Mouse (Mus musculus): ENCODE data around the gene Sptan1. TPM values are rescaled to one million over a fixed set of nuclear protein-coding genes. Genes with fewer than 3 reads are reported as not detected.

Sptan1 gene
- 167 TPM for polyA plus RNA-seq (2012; fragmentation: generic; extraction: Trizol)

DNA sequence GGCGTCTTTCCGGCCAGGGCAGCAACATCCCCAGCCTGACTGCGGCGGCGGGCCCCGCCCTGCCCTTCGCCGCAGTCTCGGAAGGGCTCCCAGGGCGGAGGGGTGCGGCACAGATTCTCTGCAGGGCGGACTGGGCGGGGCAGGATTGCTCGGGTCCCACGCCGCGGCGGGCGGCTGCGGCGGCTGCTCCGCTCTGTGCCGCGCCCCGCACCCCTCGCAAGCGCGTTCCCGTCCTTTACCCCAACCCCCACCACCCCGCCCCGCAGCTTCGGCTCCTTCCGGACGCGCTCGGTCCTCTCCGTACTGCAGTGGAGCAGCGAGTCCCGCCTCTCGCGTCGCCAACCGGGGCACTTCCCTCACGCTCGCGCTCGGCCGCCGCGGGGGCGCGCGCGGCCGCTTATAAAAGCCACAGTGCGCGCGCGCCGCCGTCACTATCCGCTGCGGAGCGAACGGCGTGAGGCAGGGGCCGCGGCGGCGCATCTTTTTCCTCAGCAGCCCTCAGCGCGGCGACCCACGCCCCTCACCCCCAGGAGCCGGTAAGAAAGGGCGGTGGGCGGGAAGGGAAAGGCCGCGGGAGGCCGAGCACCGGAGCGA is at the start of gene Sptan1:
Gene Sptan1 (plus strand): TSS at position 311 of the 594 bp plus-strand sequence.
- Histone ChIP-seq H3K4me3 (peak within 1 kb of the TSS; percentile 55), H3ac (ENCODE audit: control insufficient read depth, insufficient read length) (peak within 1 kb of the TSS; percentile 70), H3K4me2 (ENCODE audit: low read depth) (peak within 1 kb of the TSS; percentile 95), H3K27me3 (ENCODE audit: control insufficient read depth, insufficient read depth, insufficient read length) (no peaks in the 10 kb centered on the region), H3K79me2 (ENCODE audit: control insufficient read depth, insufficient read depth) (peaks cover 46% of the 10 kb centered on the region), H3K36me3 (ENCODE audit: control insufficient read depth, insufficient read depth) (no peaks in the 10 kb centered on the region)
- TF ChIP-seq MAX (IDR thresholded peaks at IDR 0.05; ENCODE audit: low read depth) (no peak), USF1 (IDR thresholded peaks at IDR 0.05; ENCODE audit: low read depth) (no peak), CEBPB (IDR thresholded peaks at IDR 0.05; ENCODE audit: insufficient read depth, poor library complexity, severe bottlenecking) (no peak), SRF (IDR thresholded peaks at IDR 0.05; ENCODE audit: control insufficient read depth, insufficient read length, low read depth) (no peak), TCF3 (IDR thresholded peaks at IDR 0.05; ENCODE audit: insufficient read length, low read depth) (no peak), TCF12 (IDR thresholded peaks at IDR 0.05; ENCODE audit: insufficient read depth, poor library complexity, severe bottlenecking) (no peak), E2F4 (IDR thresholded peaks at IDR 0.05; ENCODE audit: insufficient read depth) (no peak), POLR2AphosphoS2 (IDR thresholded peaks at IDR 0.05; ENCODE audit: insufficient read length, low read depth) (peak; percentile 95), POLR2A (IDR thresholded peaks at IDR 0.05; ENCODE audit: insufficient read length, low read depth) (peak; percentile 91), REST (IDR thresholded peaks at IDR 0.05; ENCODE audit: insufficient read depth, insufficient read length) (peak; percentile 12), MYOD1 (IDR thresholded peaks at IDR 0.05; ENCODE audit: control insufficient read depth in 1 of 3, insufficient read length in 2 of 3, low read depth in 2 of 3) (peak in 1 of 3 experiments; percentile 50), MYOG (IDR thresholded peaks at IDR 0.05; ENCODE audit: control insufficient read depth in 1 of 3, insufficient read depth in 1 of 3, insufficient read length in 2 of 3, low read depth in 2 of 3) (peak in 2 of 3 experiments; percentile 25 to 78)

DNA sequence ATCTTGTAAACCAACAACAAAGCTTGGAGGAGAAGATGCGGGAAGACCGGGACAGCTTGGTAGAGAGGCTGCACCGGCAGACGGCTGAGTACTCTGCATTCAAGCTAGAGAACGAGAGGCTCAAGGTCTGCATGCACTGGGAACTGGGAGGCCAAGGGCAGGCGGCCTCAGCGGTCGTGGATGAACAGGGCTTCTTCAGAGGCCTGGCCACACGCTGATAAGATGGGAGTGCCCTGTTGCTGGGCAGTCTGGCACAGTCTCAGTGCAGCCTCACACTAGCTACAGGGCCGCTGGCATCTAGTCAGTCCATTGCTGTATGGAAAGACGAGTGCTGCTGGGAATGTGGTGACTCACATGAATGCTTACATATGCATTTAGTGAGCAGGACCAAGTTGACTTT is 47.7 kb upstream of the Sptan1 start:
- Histone ChIP-seq H3ac (ENCODE audit: control insufficient read depth, insufficient read length) (no peak overlapping the region), H3K36me3 (ENCODE audit: control insufficient read depth, insufficient read depth) (peaks cover 21% of the 10 kb centered on the region)

DNA sequence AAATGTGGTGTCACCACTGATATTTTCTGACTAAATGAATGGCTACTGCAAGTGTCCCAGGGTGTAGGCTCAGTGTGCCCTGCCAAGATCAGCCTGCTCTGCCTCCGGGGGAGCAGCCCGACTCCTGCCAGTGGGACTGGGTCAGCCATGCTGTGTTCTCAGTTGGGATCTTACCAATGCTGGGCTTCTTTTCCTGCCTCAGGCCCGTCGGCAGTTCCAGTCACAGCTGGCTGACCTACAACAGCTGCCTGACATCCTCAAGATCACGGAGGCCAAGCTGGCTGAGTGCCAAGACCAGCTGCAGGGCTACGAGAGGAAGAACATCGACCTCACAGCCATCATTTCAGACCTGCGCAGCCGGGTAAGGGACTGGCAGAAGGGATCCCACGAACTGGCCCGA is 43.3 kb upstream of the Sptan1 start:
- Histone ChIP-seq H3ac (ENCODE audit: control insufficient read depth, insufficient read length) (no peak overlapping the region), H3K4me2 (ENCODE audit: low read depth) (no peak overlapping the region), H3K36me3 (ENCODE audit: control insufficient read depth, insufficient read depth) (peaks cover 25% of the 10 kb centered on the region), H3K27me3 (ENCODE audit: control insufficient read depth, insufficient read depth, insufficient read length) (no peaks in the 10 kb centered on the region), H3K4me3 (no peak overlapping the region), H3K79me2 (ENCODE audit: control insufficient read depth, insufficient read depth) (no peaks in the 10 kb centered on the region)
- TF ChIP-seq MYOD1 (IDR thresholded peaks at IDR 0.05; ENCODE audit: control insufficient read depth in 1 of 3, insufficient read length in 2 of 3, low read depth in 2 of 3) = peak in 1 of 3 experiments; percentile 5
- no peak for TF ChIP-seq TCF12 (IDR thresholded peaks at IDR 0.05; ENCODE audit: insufficient read depth, poor library complexity, severe bottlenecking)
- TF ChIP-seq MYOG (IDR thresholded peaks at IDR 0.05; ENCODE audit: control insufficient read depth in 1 of 3, insufficient read depth in 1 of 3, insufficient read length in 2 of 3, low read depth in 2 of 3) = peak in 1 of 3 experiments; percentile 18
- no peak for TF ChIP-seq SRF (IDR thresholded peaks at IDR 0.05; ENCODE audit: control insufficient read depth, insufficient read length, low read depth)

More for the DNA sequence above, 47.7 kb upstream of the Sptan1 start:
- Histone ChIP-seq H3K4me3 (no peak overlapping the region), H3K27me3 (ENCODE audit: control insufficient read depth, insufficient read depth, insufficient read length) (no peaks in the 10 kb centered on the region), H3K4me2 (ENCODE audit: low read depth) (no peak overlapping the region), H3K79me2 (ENCODE audit: control insufficient read depth, insufficient read depth) (no peaks in the 10 kb centered on the region)
- no peak for TF ChIP-seq TCF12 (IDR thresholded peaks at IDR 0.05; ENCODE audit: insufficient read depth, poor library complexity, severe bottlenecking)
- no peak for TF ChIP-seq SRF (IDR thresholded peaks at IDR 0.05; ENCODE audit: control insufficient read depth, insufficient read length, low read depth)
- TF ChIP-seq MYOG (IDR thresholded peaks at IDR 0.05; ENCODE audit: control insufficient read depth in 1 of 3, insufficient read depth in 1 of 3, insufficient read length in 2 of 3, low read depth in 2 of 3) = no peak
- TF ChIP-seq USF1 (IDR thresholded peaks at IDR 0.05; ENCODE audit: low read depth) = no peak
- no peak for TF ChIP-seq MAX (IDR thresholded peaks at IDR 0.05; ENCODE audit: low read depth)
- no peak for TF ChIP-seq POLR2AphosphoS2 (IDR thresholded peaks at IDR 0.05; ENCODE audit: insufficient read length, low read depth)
- no peak for TF ChIP-seq E2F4 (IDR thresholded peaks at IDR 0.05; ENCODE audit: insufficient read depth)
- no peak for TF ChIP-seq CEBPB (IDR thresholded peaks at IDR 0.05; ENCODE audit: insufficient read depth, poor library complexity, severe bottlenecking)
- no peak for TF ChIP-seq POLR2A (IDR thresholded peaks at IDR 0.05; ENCODE audit: insufficient read length, low read depth)
- no peak for TF ChIP-seq REST (IDR thresholded peaks at IDR 0.05; ENCODE audit: insufficient read depth, insufficient read length)
- no peak for TF ChIP-seq MYOD1 (IDR thresholded peaks at IDR 0.05; ENCODE audit: control insufficient read depth in 1 of 3, insufficient read length in 2 of 3, low read depth in 2 of 3)
- no peak for TF ChIP-seq TCF3 (IDR thresholded peaks at IDR 0.05; ENCODE audit: insufficient read length, low read depth)

DNA sequence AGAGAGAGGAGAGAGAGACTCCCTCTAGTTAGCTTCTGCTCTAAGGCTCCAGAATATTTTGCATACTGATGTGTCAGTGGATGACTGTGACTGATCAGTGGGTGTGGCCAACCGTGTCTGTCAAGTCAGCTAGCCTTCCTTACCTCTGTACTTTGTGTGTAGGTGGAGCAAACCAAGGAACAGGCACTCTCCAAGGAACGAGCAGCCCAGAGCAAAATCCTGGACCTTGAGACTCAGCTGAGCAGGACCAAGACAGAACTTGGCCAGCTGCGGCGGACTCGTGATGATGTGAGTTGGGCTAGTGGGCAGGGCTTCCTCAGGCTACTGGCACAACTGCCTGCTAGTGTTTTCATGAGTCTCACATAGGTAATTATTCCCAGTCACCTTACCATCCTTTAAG is 38.8 kb upstream of the Sptan1 start:
- TF ChIP-seq MYOG (IDR thresholded peaks at IDR 0.05; ENCODE audit: control insufficient read depth in 1 of 3, insufficient read depth in 1 of 3, insufficient read length in 2 of 3, low read depth in 2 of 3) (no peak), CEBPB (IDR thresholded peaks at IDR 0.05; ENCODE audit: insufficient read depth, poor library complexity, severe bottlenecking) (no peak), REST (IDR thresholded peaks at IDR 0.05; ENCODE audit: insufficient read depth, insufficient read length) (no peak), TCF12 (IDR thresholded peaks at IDR 0.05; ENCODE audit: insufficient read depth, poor library complexity, severe bottlenecking) (no peak), USF1 (IDR thresholded peaks at IDR 0.05; ENCODE audit: low read depth) (no peak), TCF3 (IDR thresholded peaks at IDR 0.05; ENCODE audit: insufficient read length, low read depth) (no peak), MYOD1 (IDR thresholded peaks at IDR 0.05; ENCODE audit: control insufficient read depth in 1 of 3, insufficient read length in 2 of 3, low read depth in 2 of 3) (no peak), POLR2AphosphoS2 (IDR thresholded peaks at IDR 0.05; ENCODE audit: insufficient read length, low read depth) (no peak), POLR2A (IDR thresholded peaks at IDR 0.05; ENCODE audit: insufficient read length, low read depth) (no peak), MAX (IDR thresholded peaks at IDR 0.05; ENCODE audit: low read depth) (no peak), SRF (IDR thresholded peaks at IDR 0.05; ENCODE audit: control insufficient read depth, insufficient read length, low read depth) (no peak), E2F4 (IDR thresholded peaks at IDR 0.05; ENCODE audit: insufficient read depth) (no peak)

More for the DNA sequence above, 38.8 kb upstream of the Sptan1 start:
- Histone ChIP-seq H3K4me2 (ENCODE audit: low read depth) (no peak overlapping the region), H3K27me3 (ENCODE audit: control insufficient read depth, insufficient read depth, insufficient read length) (no peaks in the 10 kb centered on the region), H3K36me3 (ENCODE audit: control insufficient read depth, insufficient read depth) (peaks cover 44% of the 10 kb centered on the region), H3K79me2 (ENCODE audit: control insufficient read depth, insufficient read depth) (no peaks in the 10 kb centered on the region), H3K4me3 (no peak overlapping the region), H3ac (ENCODE audit: control insufficient read depth, insufficient read length) (no peak overlapping the region)
